Mouse (Mus musculus): ENCODE data around the gene Relch. TPM values are rescaled to one million over a fixed set of nuclear protein-coding genes. Genes with fewer than 3 reads are reported as not detected.
A peak's percentile ranks its signal among the peaks of the same experiment; 100 is the strongest.
"Not testable (repeated sequence)": the region's sequence is repeated elsewhere in the genome, so short reads cannot be mapped to it uniquely, and the experiment has no call there.

Gene Relch
- total and polyA plus RNA-seq, 2 experiments from 2014 or later: 50.5 to 66.7 TPM

DNA sequence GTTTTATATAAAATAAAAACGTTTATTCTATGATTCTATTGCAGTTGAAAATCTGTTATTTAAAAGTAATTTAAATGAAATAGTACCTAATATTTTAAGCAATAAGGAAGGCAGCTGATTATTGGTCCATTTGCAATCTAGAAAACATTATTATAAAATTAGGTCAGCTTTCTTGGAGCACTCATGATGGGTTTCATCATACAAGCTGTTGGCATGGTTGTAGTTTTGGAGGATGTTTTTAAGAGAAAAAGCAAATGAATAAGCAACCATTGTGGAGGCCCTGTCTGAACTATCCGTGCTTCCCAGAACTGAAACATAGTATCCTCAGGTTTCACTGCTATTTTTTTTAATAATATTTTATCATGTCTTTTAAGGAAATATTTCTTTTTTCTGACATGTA, 31.9 kb downstream of the Relch start:
- Histone ChIP-seq H3K27me3 (ENCODE audit: insufficient read depth, low read length) (no peaks in the 10 kb centered on the region), H3K4me1 (ENCODE audit: insufficient read depth, low read length) (no peaks in the 10 kb centered on the region), H3K9ac (replicated peaks; ENCODE audit: low read length, poor library complexity, severe bottlenecking) (no peak overlapping the region), H3K4me2 (ENCODE audit: low read depth, low read length, poor library complexity, severe bottlenecking) (no peak overlapping the region), H3K9me3 (ENCODE audit: low read length) (no peaks in the 10 kb centered on the region), H3K4me3 (ENCODE audit: low read depth, low read length) (no peak overlapping the region), H3K27ac (ENCODE audit: low read depth, low read length) (no peak overlapping the region), H3K36me3 (ENCODE audit: insufficient read depth, low read length) (0 out of 2 replicates have a peak, but pooled peaks cover 4% of the 10 kb centered on the region)
- no peak for ATAC-seq (ENCODE audit: low FRiP score)
- 94% methylated on average over 2 of the region's 2 CpGs for whole genome bisulfite sequencing
- no peak for DNase-seq (ENCODE audit: low spot score)
- TF ChIP-seq CTCF (IDR thresholded peaks at IDR 0.05): no peak

DNA sequence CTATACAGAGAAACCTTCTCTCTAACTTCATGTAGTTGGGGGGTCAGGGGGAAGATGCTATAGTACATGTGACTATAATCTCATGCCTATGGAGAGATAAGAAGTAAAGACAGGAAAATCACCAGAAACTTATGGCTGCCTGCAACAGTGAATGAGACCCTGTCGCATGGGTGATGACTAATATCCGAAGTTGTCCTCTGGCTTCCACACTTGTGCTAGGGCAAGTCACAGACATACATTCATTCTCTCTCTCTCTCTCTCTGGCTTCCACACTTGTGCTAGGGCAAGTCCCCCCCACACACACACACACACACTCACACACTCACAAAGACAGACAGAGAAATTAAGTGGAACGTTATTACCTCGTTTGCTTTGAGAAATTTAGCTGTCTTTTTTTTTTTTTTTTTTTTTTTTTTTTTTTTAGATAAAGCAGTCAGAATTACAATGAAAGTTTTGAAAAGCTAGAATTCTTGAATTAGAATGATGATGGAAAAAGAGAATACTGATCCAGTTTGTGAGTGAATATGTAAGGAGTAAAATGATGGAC, 37.4 kb downstream of the Relch start:
- no peak for DNase-seq (ENCODE audit: low spot score)
- no peak for ATAC-seq (ENCODE audit: low FRiP score)
- H3K9me3 ChIP-seq (ENCODE audit: low read length): no peaks in the 10 kb centered on the region

DNA sequence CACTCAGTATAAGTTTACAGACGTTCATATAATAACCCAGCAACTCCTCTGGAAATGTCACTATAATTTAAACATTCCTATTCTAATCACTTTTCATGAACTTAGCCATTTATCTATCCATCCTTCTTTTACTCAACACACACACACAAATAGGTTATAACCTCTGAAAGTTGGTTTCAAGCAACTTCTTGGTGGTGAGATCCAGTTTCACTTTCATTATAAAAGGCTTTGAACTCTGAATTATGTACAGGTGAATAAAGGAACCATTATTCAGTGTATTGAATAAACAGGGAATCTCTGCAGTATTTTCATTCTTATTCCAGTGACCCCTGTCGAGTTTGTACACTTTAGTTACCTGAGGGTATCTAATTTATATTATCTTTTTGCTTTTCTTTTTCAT, 45.8 kb downstream of the Relch start:
- 0 out of 2 replicates have a peak, but pooled peaks cover 8% of the 10 kb centered on the region for H3K36me3 ChIP-seq (ENCODE audit: insufficient read depth, low read length)

More for the DNA sequence above, 37.4 kb downstream of the Relch start:
- Histone ChIP-seq H3K4me2 (ENCODE audit: low read depth, low read length, poor library complexity, severe bottlenecking) (no peak overlapping the region), H3K27ac (ENCODE audit: low read depth, low read length) (no peak overlapping the region), H3K4me1 (ENCODE audit: insufficient read depth, low read length) (no peaks in the 10 kb centered on the region), H3K27me3 (ENCODE audit: insufficient read depth, low read length) (no peaks in the 10 kb centered on the region), H3K36me3 (ENCODE audit: insufficient read depth, low read length) (0 out of 2 replicates have a peak, but pooled peaks cover 4% of the 10 kb centered on the region), H3K9ac (replicated peaks; ENCODE audit: low read length, poor library complexity, severe bottlenecking) (no peak overlapping the region), H3K4me3 (ENCODE audit: low read depth, low read length) (no peak overlapping the region)
- no peak for TF ChIP-seq CTCF (IDR thresholded peaks at IDR 0.05)
- WGBS: 95% methylated on average over 4 of the region's 4 CpGs

DNA sequence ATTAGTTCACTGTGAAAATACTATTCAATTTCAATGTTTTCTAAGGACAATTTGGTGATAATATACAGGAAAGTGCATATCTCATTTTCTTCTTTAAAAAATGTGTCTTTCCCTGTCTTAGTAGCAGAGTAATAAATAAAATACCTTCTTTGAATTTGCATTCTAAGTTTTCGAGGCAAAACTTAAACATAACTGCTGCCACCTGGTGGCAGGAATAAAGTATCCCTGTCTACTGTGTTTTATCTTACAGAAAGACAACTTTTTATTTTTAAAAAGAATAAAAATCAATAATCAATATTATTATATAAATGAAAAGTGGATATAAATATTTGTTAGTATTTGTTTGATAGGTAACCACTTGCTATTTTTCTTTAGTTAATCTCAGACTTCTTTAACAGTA, 47.6 kb downstream of the Relch start:
- Histone ChIP-seq H3K27ac (ENCODE audit: low read depth, low read length) (no peak overlapping the region), H3K9me3 (ENCODE audit: low read length) (no peaks in the 10 kb centered on the region), H3K4me3 (ENCODE audit: low read depth, low read length) (no peak overlapping the region), H3K36me3 (ENCODE audit: insufficient read depth, low read length) (0 out of 2 replicates have a peak, but pooled peaks cover 8% of the 10 kb centered on the region), H3K4me1 (ENCODE audit: insufficient read depth, low read length) (no peaks in the 10 kb centered on the region), H3K9ac (replicated peaks; ENCODE audit: low read length, poor library complexity, severe bottlenecking) (no peak overlapping the region), H3K27me3 (ENCODE audit: insufficient read depth, low read length) (no peaks in the 10 kb centered on the region), H3K4me2 (ENCODE audit: low read depth, low read length, poor library complexity, severe bottlenecking) (no peak overlapping the region)
- ATAC-seq (ENCODE audit: low FRiP score): no peak
- 34% methylated on average over 1 of the region's 1 CpGs for WGBS
- peak; percentile 47 for DNase-seq (ENCODE audit: low spot score)
- TF ChIP-seq CTCF (IDR thresholded peaks at IDR 0.05): peak; percentile 73

More for the DNA sequence above, 45.8 kb downstream of the Relch start:
- Histone ChIP-seq H3K9me3 (ENCODE audit: low read length) (no peaks in the 10 kb centered on the region), H3K4me1 (ENCODE audit: insufficient read depth, low read length) (no peaks in the 10 kb centered on the region), H3K27me3 (ENCODE audit: insufficient read depth, low read length) (no peaks in the 10 kb centered on the region), H3K9ac (replicated peaks; ENCODE audit: low read length, poor library complexity, severe bottlenecking) (no peak overlapping the region), H3K4me3 (ENCODE audit: low read depth, low read length) (no peak overlapping the region), H3K4me2 (ENCODE audit: low read depth, low read length, poor library complexity, severe bottlenecking) (no peak overlapping the region), H3K27ac (ENCODE audit: low read depth, low read length) (no peak overlapping the region)
- no peak for TF ChIP-seq CTCF (IDR thresholded peaks at IDR 0.05)
- no peak for DNase-seq (ENCODE audit: low spot score)
- WGBS: 87% methylated on average over 2 of the region's 2 CpGs
- ATAC-seq (ENCODE audit: low FRiP score): no peak

DNA sequence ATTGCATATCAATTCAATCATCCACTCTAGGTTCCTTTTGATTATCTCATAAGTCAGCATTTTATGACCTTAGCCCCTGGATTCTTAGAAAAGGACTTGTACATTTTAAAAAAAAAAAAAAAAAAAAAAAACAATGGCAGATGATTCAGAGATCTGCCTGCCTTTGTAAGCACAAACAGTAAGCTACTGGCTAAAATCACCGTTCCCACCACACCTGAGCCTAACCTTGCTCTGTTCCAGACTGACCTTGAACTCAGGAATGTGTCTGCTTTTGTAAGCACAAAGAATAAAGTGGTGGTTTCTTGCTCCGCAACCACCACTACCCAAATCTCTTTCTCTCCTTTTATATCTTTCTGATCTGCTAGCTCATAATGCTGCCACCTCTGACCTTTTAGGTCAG, 49.2 kb downstream of the Relch start:
- DNase-seq (ENCODE audit: low spot score) (no peak), ATAC-seq (ENCODE audit: low FRiP score) (no peak)
- 100% methylated on average over 2 of the region's 2 CpGs for WGBS
- Histone ChIP-seq H3K9ac (replicated peaks; ENCODE audit: low read length, poor library complexity, severe bottlenecking) (no peak overlapping the region), H3K4me1 (ENCODE audit: insufficient read depth, low read length) (no peaks in the 10 kb centered on the region), H3K36me3 (ENCODE audit: insufficient read depth, low read length) (0 out of 2 replicates have a peak, but pooled peaks cover 8% of the 10 kb centered on the region), H3K27ac (ENCODE audit: low read depth, low read length) (no peak overlapping the region), H3K4me2 (ENCODE audit: low read depth, low read length, poor library complexity, severe bottlenecking) (no peak overlapping the region), H3K4me3 (ENCODE audit: low read depth, low read length) (no peak overlapping the region), H3K27me3 (ENCODE audit: insufficient read depth, low read length) (no peaks in the 10 kb centered on the region), H3K9me3 (ENCODE audit: low read length) (no peaks in the 10 kb centered on the region)
- no peak for TF ChIP-seq CTCF (IDR thresholded peaks at IDR 0.05)

DNA sequence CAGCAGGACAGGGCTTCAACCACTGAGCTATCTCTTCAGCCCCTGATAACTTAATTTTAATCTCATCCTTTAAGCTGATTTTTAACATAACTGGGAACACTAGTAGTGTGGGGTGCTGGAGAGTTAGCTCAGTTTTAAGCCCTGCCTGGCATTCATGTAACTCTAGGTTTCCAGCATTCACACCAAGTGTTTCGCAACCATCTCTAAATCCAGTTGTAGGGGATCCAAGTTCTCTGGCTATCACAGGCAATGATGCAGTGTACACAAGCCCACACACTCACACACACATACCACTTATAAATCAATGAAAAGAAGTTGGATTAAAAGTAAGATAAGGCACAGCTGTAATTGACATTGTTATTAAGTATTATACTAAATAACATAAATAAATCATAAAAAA, 54.7 kb downstream of the Relch start:
- Histone ChIP-seq H3K4me2 (ENCODE audit: low read depth, low read length, poor library complexity, severe bottlenecking) (no peak overlapping the region), H3K9me3 (ENCODE audit: low read length) (no peaks in the 10 kb centered on the region), H3K4me3 (ENCODE audit: low read depth, low read length) (no peak overlapping the region), H3K4me1 (ENCODE audit: insufficient read depth, low read length) (no peaks in the 10 kb centered on the region), H3K27ac (ENCODE audit: low read depth, low read length) (no peak overlapping the region), H3K36me3 (ENCODE audit: insufficient read depth, low read length) (peaks cover 6% of the 10 kb centered on the region; the same call in 1 of the 2 replicates), H3K27me3 (ENCODE audit: insufficient read depth, low read length) (no peaks in the 10 kb centered on the region), H3K9ac (replicated peaks; ENCODE audit: low read length, poor library complexity, severe bottlenecking) (no peak overlapping the region)
- DNase-seq (ENCODE audit: low spot score) (no peak), ATAC-seq (ENCODE audit: low FRiP score) (no peak)
- 100% methylated on average over 1 of the region's 1 CpGs for WGBS
- TF ChIP-seq CTCF (IDR thresholded peaks at IDR 0.05): no peak

DNA sequence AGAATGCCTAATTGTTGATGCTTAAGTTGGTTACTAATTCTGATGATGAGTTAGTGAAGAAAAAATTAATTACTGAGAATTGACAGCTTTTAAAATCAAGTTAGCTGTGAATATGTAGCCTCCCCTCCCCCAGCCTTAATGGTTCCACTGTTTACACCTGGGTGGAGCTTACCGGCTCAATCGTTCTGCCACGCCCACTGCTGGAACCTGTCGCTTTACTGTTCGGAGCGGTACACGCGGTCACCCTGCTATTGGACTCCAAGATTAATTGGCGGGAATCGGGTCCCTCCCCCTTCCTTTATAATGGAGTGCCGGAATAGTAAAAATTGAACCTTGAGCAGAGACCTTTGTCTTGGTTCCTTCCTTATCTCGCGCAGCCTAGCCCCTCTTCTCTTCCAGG, 65.6 kb downstream of the Relch start:
- H3K4me3 ChIP-seq (ENCODE audit: low read depth, low read length); ATAC-seq (ENCODE audit: low FRiP score); DNase-seq (ENCODE audit: low spot score); H3K27ac ChIP-seq (ENCODE audit: low read depth, low read length); H3K9me3 ChIP-seq (ENCODE audit: low read length); H3K27me3 ChIP-seq (ENCODE audit: insufficient read depth, low read length); H3K9ac ChIP-seq (replicated peaks; ENCODE audit: low read length, poor library complexity, severe bottlenecking); H3K4me1 ChIP-seq (ENCODE audit: insufficient read depth, low read length); H3K4me2 ChIP-seq (ENCODE audit: low read depth, low read length, poor library complexity, severe bottlenecking): not testable (repeated sequence)
- peaks cover 14% of the 10 kb centered on the region for H3K36me3 ChIP-seq (ENCODE audit: insufficient read depth, low read length)
- WGBS: 97% methylated on average over 12 of the region's 13 CpGs
